Mouse (Mus musculus): ENCODE data around the gene Per2. TPM values are rescaled to one million over a fixed set of nuclear protein-coding genes. Genes with fewer than 3 reads are reported as not detected.

The Per2 gene
- polyA plus RNA-seq, 1 experiment from 2014 or later = 7.2 TPM

DNA sequence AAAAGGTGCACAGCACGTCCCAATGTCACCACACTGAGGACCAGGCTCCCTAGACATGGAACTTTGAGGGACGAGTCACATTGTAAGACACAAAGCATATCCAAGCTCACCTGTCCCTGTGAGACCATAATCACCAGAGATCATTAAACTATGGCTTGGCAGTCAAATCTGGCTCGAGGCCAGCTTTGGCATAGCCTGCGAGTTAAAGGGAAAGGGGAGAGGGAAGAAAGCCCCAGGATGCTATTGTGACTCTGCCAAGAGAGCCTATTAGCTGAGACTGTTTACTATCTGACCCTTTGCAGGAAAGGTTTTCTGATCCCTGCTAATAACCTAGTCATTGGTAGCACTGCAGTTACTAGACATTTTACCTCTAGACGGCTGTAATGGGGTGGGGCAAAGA is 5.3 kb upstream of the Per2 start:
- Histone ChIP-seq H3K4me3 (ENCODE audit: low read depth, low read length) (no peak overlapping the region), H3K9ac (ENCODE audit: low read depth, low read length) (peak overlapping the region; percentile 13; the same call in 1 of the 2 replicates), H3K4me2 (replicated peaks; ENCODE audit: low read depth) (peak overlapping the region; percentile 56), H3K9me3 (ENCODE audit: control insufficient read depth) (no peaks in the 10 kb centered on the region), H3K27me3 (replicated peaks; ENCODE audit: control insufficient read depth, insufficient read depth, low read length) (no peaks in the 10 kb centered on the region), H3K27ac (ENCODE audit: low read depth, low read length) (peak overlapping the region; percentile 95), H3K36me3 (ENCODE audit: control insufficient read depth, insufficient read depth) (no peaks in the 10 kb centered on the region), H3K4me1 (replicated peaks; ENCODE audit: control insufficient read depth, insufficient read depth, low read length) (peaks cover 15% of the 10 kb centered on the region)
- 25% methylated on average over 5 of the region's 5 CpGs for WGBS
- 0 out of 2 replicates have a peak, but pooled peaks have one; percentile 2 for ATAC-seq
- no peak for TF ChIP-seq CTCF (IDR thresholded peaks at IDR 0.05; ENCODE audit: low read depth)

DNA sequence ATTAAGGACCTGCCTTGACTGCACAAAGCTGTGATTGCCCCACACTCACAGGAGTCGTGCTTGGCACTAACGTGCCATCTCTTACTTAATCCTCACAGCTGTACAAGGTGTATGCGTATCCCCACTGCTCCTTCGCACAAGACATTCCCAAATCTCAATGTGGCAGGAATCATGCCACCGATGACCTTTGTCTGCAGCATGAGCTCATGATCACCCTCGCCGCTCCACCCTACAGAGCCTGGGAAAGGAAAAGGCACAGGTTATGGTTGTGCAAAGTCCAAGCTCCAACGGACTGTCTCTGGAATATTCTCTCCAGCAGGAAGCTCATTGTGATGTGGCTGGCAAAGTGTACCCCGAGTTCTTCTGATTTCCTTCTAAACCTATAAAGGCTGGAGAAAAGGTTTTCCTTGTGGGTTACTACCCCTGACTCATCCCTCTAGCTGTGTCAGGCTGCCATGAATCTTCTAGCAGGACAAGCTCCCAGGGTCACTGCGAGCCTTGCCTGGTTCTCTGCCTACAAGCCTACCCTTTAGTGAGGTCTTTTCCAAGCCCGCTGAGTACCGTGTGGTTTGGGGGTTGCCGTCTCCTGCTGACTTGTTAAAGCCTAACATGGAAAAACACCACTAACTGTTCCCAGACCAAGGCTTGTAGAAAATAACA is 4.3 kb upstream of the Per2 start:
- WGBS = 51% methylated on average over 13 of the region's 13 CpGs
- TF ChIP-seq CTCF (IDR thresholded peaks at IDR 0.05; ENCODE audit: low read depth) = no peak
- H3K9me3 ChIP-seq (ENCODE audit: control insufficient read depth) = no peaks in the 10 kb centered on the region
- H3K36me3 ChIP-seq (ENCODE audit: control insufficient read depth, insufficient read depth) = no peaks in the 10 kb centered on the region
- H3K27me3 ChIP-seq (replicated peaks; ENCODE audit: control insufficient read depth, insufficient read depth, low read length) = no peaks in the 10 kb centered on the region
- no peak overlapping the region for H3K4me3 ChIP-seq (ENCODE audit: low read depth, low read length)
- no peak overlapping the region for H3K9ac ChIP-seq (ENCODE audit: low read depth, low read length)
- ATAC-seq = peak; percentile 63
- peak overlapping the region; percentile 95 for H3K27ac ChIP-seq (ENCODE audit: low read depth, low read length)
- H3K4me2 ChIP-seq (replicated peaks; ENCODE audit: low read depth) = 0 out of 2 replicates have a peak overlapping the region, but pooled peaks have one; percentile 30
- H3K4me1 ChIP-seq (replicated peaks; ENCODE audit: control insufficient read depth, insufficient read depth, low read length) = peaks cover 15% of the 10 kb centered on the region

DNA sequence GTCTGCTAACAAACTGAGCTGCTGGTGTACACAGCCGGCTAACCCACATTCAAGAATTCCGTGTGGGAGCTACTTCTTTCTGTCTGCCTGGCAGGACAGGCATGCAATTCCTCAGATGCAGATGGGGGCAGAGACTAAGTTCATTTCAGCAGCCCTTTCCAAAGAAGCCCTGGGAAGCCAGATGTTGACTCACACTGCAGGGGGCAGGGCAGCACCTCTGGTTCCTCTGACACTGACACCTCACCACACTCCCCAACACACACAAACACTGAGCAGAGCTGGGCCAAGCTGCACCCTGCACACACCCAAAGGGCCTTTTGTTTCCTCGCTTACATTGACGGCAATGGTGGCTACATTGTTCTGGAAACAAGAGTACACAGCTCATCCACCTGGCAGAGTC is 1.4 kb upstream of the Per2 start:
- 39% methylated on average over 4 of the region's 4 CpGs for WGBS
- H3K9me3 ChIP-seq (ENCODE audit: control insufficient read depth) = no peaks in the 10 kb centered on the region
- no peak overlapping the region for H3K4me3 ChIP-seq (ENCODE audit: low read depth, low read length)
- peak overlapping the region; percentile 76 for H3K4me2 ChIP-seq (replicated peaks; ENCODE audit: low read depth)
- peaks cover 23% of the 10 kb centered on the region for H3K4me1 ChIP-seq (replicated peaks; ENCODE audit: control insufficient read depth, insufficient read depth, low read length)
- no peaks in the 10 kb centered on the region for H3K27me3 ChIP-seq (replicated peaks; ENCODE audit: control insufficient read depth, insufficient read depth, low read length)
- no peak for ATAC-seq
- H3K27ac ChIP-seq (ENCODE audit: low read depth, low read length) = peak overlapping the region; percentile 77
- H3K9ac ChIP-seq (ENCODE audit: low read depth, low read length) = 0 out of 2 replicates have a peak overlapping the region, but pooled peaks have one; percentile 8
- peak; percentile 44 for TF ChIP-seq CTCF (IDR thresholded peaks at IDR 0.05; ENCODE audit: low read depth)
- no peaks in the 10 kb centered on the region for H3K36me3 ChIP-seq (ENCODE audit: control insufficient read depth, insufficient read depth)

DNA sequence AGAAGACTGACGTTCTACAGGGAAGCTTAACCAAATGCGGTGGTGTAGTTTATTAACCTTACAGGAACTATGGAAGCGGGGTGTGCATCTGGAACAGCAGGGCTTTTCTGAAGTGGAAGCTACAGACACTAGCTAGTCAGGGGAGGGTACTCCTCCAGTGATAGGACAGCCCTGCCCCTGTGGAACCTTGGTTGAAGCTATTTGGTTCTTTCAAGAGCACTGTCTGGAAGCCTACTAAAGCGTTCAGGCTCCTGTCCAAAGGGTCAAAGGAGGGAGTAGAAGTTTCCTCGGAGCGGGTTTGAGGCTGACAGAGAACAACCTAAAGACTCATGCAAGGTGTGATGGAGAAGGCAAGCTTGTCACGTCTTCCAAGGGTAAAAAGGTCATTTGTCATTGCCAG is 945 bp upstream of the Per2 start:
- no peak for ATAC-seq
- H3K27me3 ChIP-seq (replicated peaks; ENCODE audit: control insufficient read depth, insufficient read depth, low read length) = no peaks in the 10 kb centered on the region
- TF ChIP-seq CTCF (IDR thresholded peaks at IDR 0.05; ENCODE audit: low read depth) = no peak
- no peaks in the 10 kb centered on the region for H3K9me3 ChIP-seq (ENCODE audit: control insufficient read depth)
- peak overlapping the region; percentile 77 for H3K27ac ChIP-seq (ENCODE audit: low read depth, low read length)
- peak overlapping the region; percentile 8; the same call in 1 of the 2 replicates for H3K9ac ChIP-seq (ENCODE audit: low read depth, low read length)
- no peaks in the 10 kb centered on the region for H3K36me3 ChIP-seq (ENCODE audit: control insufficient read depth, insufficient read depth)
- H3K4me1 ChIP-seq (replicated peaks; ENCODE audit: control insufficient read depth, insufficient read depth, low read length) = peaks cover 27% of the 10 kb centered on the region
- H3K4me3 ChIP-seq (ENCODE audit: low read depth, low read length) = peak overlapping the region; percentile 83
- peak overlapping the region; percentile 76 for H3K4me2 ChIP-seq (replicated peaks; ENCODE audit: low read depth)
- WGBS = 20% methylated on average over 7 of the region's 7 CpGs

DNA sequence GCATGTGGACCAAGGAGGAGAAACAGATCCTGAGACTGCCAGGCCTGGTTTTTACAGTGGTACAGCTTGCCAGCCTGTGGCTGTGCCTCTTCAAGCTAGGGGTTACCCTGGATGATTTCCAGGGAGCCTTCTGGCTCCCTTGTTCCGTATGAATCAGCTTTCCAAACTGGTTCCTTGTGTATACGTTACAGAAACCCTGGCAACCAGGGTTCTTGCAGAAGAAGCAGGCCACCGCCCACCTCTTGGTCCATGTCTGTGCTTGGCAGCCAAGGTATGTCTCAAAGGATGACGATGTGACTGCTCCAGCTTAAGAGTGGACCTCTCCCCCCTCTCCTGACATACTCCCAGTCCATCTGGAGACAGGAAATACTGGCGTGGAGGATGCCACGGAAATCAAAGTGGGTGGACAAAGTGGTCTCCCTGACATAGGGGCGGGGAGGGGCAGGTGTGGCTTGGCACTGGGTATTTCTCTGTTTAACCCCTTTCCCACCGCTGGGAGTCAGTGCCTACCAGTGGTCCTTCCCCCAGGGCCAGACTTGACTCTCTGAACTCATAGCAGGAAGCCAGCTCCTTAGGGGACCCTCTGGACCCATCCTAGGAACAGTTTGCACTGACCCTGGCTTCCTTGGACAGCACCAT is 782 bp downstream of the Per2 start:
- peak overlapping the region; percentile 97 for H3K27ac ChIP-seq (ENCODE audit: low read depth, low read length)
- peak overlapping the region; percentile 76 for H3K4me2 ChIP-seq (replicated peaks; ENCODE audit: low read depth)
- peaks cover 24% of the 10 kb centered on the region for H3K4me1 ChIP-seq (replicated peaks; ENCODE audit: control insufficient read depth, insufficient read depth, low read length)
- peak overlapping the region; percentile 82 for H3K9ac ChIP-seq (ENCODE audit: low read depth, low read length)
- 3% methylated on average over 8 of the region's 8 CpGs for WGBS
- peak; percentile 14 for ATAC-seq
- peak overlapping the region; percentile 83 for H3K4me3 ChIP-seq (ENCODE audit: low read depth, low read length)
- H3K27me3 ChIP-seq (replicated peaks; ENCODE audit: control insufficient read depth, insufficient read depth, low read length) = no peaks in the 10 kb centered on the region
- TF ChIP-seq CTCF (IDR thresholded peaks at IDR 0.05; ENCODE audit: low read depth) = peak; percentile 43
- no peaks in the 10 kb centered on the region for H3K9me3 ChIP-seq (ENCODE audit: control insufficient read depth)
- no peaks in the 10 kb centered on the region for H3K36me3 ChIP-seq (ENCODE audit: control insufficient read depth, insufficient read depth)

DNA sequence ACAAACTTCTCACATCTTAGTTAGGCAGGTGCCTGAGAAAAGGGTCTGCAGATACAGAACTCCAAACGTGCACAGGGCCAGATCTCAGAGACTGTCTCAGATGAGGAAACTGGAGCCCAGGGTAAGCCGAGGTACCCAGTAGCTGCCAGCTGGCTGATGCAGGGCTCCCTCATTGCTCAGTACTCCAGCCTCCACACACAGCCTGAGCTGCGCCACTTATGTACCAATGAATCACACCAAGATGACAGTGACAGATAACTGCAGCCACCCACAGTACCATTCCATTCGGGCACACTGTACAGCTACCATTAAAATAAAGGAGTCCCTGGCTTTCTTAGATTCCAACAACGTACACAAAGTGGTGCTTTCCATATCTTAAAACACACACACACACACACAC is 1.4 kb downstream of the Per2 start:
- Histone ChIP-seq H3K27me3 (replicated peaks; ENCODE audit: control insufficient read depth, insufficient read depth, low read length) (no peaks in the 10 kb centered on the region), H3K36me3 (ENCODE audit: control insufficient read depth, insufficient read depth) (no peaks in the 10 kb centered on the region), H3K27ac (ENCODE audit: low read depth, low read length) (peak overlapping the region; percentile 97), H3K9ac (ENCODE audit: low read depth, low read length) (peak overlapping the region; percentile 82), H3K4me2 (replicated peaks; ENCODE audit: low read depth) (peak overlapping the region; percentile 76), H3K4me1 (replicated peaks; ENCODE audit: control insufficient read depth, insufficient read depth, low read length) (peaks cover 24% of the 10 kb centered on the region), H3K9me3 (ENCODE audit: control insufficient read depth) (no peaks in the 10 kb centered on the region), H3K4me3 (ENCODE audit: low read depth, low read length) (peak overlapping the region; percentile 83)
- TF ChIP-seq CTCF (IDR thresholded peaks at IDR 0.05; ENCODE audit: low read depth) = no peak
- WGBS = 23% methylated on average over 5 of the region's 5 CpGs
- ATAC-seq = no peak
